Mouse (Mus musculus) fat pad, adult 2 months (tissue): ENCODE results near the gene Rnf4.

ENCODE experiments used
- DNase-seq: peaks from one replicate; pipeline ENCODE4 v3.0.0-alpha.2; 2011; ENCODE audit warnings: low read depth, low spot score; ENCODE audit errors: extremely low read depth

The Rnf4 gene

GRCm38 (mm10) chr5:34336775-34337450 is 824 bp downstream of the Rnf4 start:
- no peak for DNase-seq

- DNase-seq: no peak
These were observed 4.2 kb downstream of the Rnf4 start for GRCm38 (mm10) chr5:34340246-34340645.

- no peak for DNase-seq
These were observed 16.1 kb downstream of the Rnf4 start for GRCm38 (mm10) chr5:34352084-34352631.

- DNase-seq: no peak
These were observed 24.2 kb downstream of the Rnf4 start for GRCm38 (mm10) chr5:34360261-34360660.

- DNase-seq: no peak
These were observed 27.0 kb downstream of the Rnf4 start for GRCm38 (mm10) chr5:34363115-34363514.

GRCm38 (mm10) chr5:34368551-34369290 is 32.6 kb downstream of the Rnf4 start:
- DNase-seq: no peak

GRCm38 (mm10) chr5:34369341-34370021 is 33.4 kb downstream of the Rnf4 start, which contains the start of gene Fam193a:
TSS of gene Fam193a (plus strand) at chr5:34369933.
- peak; percentile 39 for DNase-seq

GRCm38 (mm10) chr5:34370022-34370823 is 34.1 kb downstream of the Rnf4 start:
- no peak for DNase-seq

GRCm38 (mm10) chr5:34370840-34371239 is 34.8 kb downstream of the Rnf4 start:
- DNase-seq: no peak

- DNase-seq: no peak
These were observed 36.1 kb downstream of the Rnf4 start for GRCm38 (mm10) chr5:34372141-34372540.

GRCm38 (mm10) chr5:34372541-34372940 is 36.5 kb downstream of the Rnf4 start:
- no peak for DNase-seq

- no peak for DNase-seq
These were observed 42.7 kb downstream of the Rnf4 start for GRCm38 (mm10) chr5:34378787-34379186.

- no peak for DNase-seq
These were observed 45.6 kb downstream of the Rnf4 start for GRCm38 (mm10) chr5:34381700-34382099.

- DNase-seq: no peak
These were observed 49.5 kb downstream of the Rnf4 start for GRCm38 (mm10) chr5:34385616-34386015.

- no peak for DNase-seq
These were observed 50.7 kb downstream of the Rnf4 start for GRCm38 (mm10) chr5:34386744-34387143.

- DNase-seq: no peak
These were observed 57.2 kb downstream of the Rnf4 start for GRCm38 (mm10) chr5:34393251-34393650.

GRCm38 (mm10) chr5:34395347-34395746 is 59.3 kb downstream of the Rnf4 start:
- no peak for DNase-seq

- no peak for DNase-seq
These were observed 59.9 kb downstream of the Rnf4 start for GRCm38 (mm10) chr5:34395850-34396540.

GRCm38 (mm10) chr5:34397866-34398265 is 61.8 kb downstream of the Rnf4 start:
- DNase-seq: no peak

GRCm38 (mm10) chr5:34398326-34398725 is 62.2 kb downstream of the Rnf4 start:
- no peak for DNase-seq
